Mouse (Mus musculus) hindbrain, postnatal 0 days (tissue): ENCODE measurements at regions not wholly inside any gene's neighbourhood (a gene's known extent, or its start where the extent isn't known, plus 50 kb on each side); places are given as distances from the start of the nearest gene placed in this dataset.
"Not testable (repeated sequence)": the region's sequence is repeated elsewhere in the genome, so short reads cannot be mapped to it uniquely, and the experiment has no call there.

ENCODE experiments used
- ATAC-seq: fragments of 200-750 bp; cut with Nextera tagmentation; 2 replicates; pipeline ENCODE4 v1.8.0; 2017; ENCODE audit warnings: mild to moderate bottlenecking, moderate TSS enrichment, moderate library complexity
- DNase-seq: peaks from one replicate; pipeline ENCODE4 v3.0.0-alpha.2; 2015; ENCODE audit warnings: low spot score
- H3K27ac ChIP-seq: fragments of 300-500 bp; sonication (generic); 2 replicates; pipeline ENCODE4 v1.5.1; 2014; ENCODE audit warnings: mild to moderate bottlenecking
- H3K27me3 ChIP-seq: fragments of 300-500 bp; sonication (generic); 2 replicates; pipeline ENCODE4 v1.6.1; 2014; ENCODE audit warnings: low read length, mixed read lengths; ENCODE audit not compliant: insufficient read depth
- H3K36me3 ChIP-seq: fragments of 300-500 bp; sonication (generic); 2 replicates; pipeline ENCODE4 v1.6.1; 2014; ENCODE audit warnings: low read length, mixed read lengths; ENCODE audit not compliant: insufficient read depth
- H3K4me1 ChIP-seq: fragments of 300-500 bp; sonication (generic); 2 replicates; pipeline ENCODE4 v1.6.1; 2014; ENCODE audit warnings: antibody characterized with exemption, low read length, mixed read lengths; ENCODE audit not compliant: insufficient read depth
- H3K4me2 ChIP-seq: fragments of 300-500 bp; sonication (generic); 2 replicates; pipeline ENCODE4 v1.6.1; 2014; ENCODE audit warnings: low read depth, mild to moderate bottlenecking, low read length, moderate library complexity, mixed read lengths
- H3K4me3 ChIP-seq: fragments of 300-500 bp; sonication (generic); 2 replicates; pipeline ENCODE4 v1.5.1; 2014; ENCODE audit warnings: low read length
- H3K9ac ChIP-seq: fragments of 300-500 bp; sonication (generic); replicated peaks from 2 replicates; pipeline ENCODE4 v1.6.1; 2014; ENCODE audit warnings: mild to moderate bottlenecking, low read length, moderate library complexity, mixed read lengths
- H3K9me3 ChIP-seq: fragments of 300-500 bp; sonication (generic); 2 replicates; pipeline ENCODE4 v1.6.1; 2016; ENCODE audit warnings: low read length, mixed read lengths
- CTCF ChIP-seq: IDR thresholded peaks from 2 replicates; pipeline ENCODE4 v1.5.1; 2016; ENCODE audit warnings: antibody characterized with exemption, control low read depth, low read depth
- WGBS: fragments of 180-500 bp; shearing (Covaris S2); extraction: QIAGEN DNeasy Blood & Tissue Kit; methylation state at CpG from one replicate; pipeline ENCODE4 v1.1.7; 2014; 5-methylcytosine and 5-hydroxymethylcytosine counted together

- no peaks in the 10 kb centered on the region for H3K9me3 ChIP-seq
- H3K27ac ChIP-seq: no peak overlapping the region
- H3K36me3 ChIP-seq: no peaks in the 10 kb centered on the region
- H3K27me3 ChIP-seq: no peaks in the 10 kb centered on the region
- no peaks in the 10 kb centered on the region for H3K4me1 ChIP-seq
- H3K9ac ChIP-seq: no peak overlapping the region
- DNase-seq (no peak), ATAC-seq (no peak)
- WGBS: 88% methylated on average over 2 of the region's 2 CpGs
- H3K4me3 ChIP-seq: no peak overlapping the region
- H3K4me2 ChIP-seq: no peak overlapping the region
- no peak for TF ChIP-seq CTCF
Measured at GRCm38 (mm10) chr12:5757766-5758165, 382.3 kb upstream of the Klhl29 start.

- DNase-seq (no peak), ATAC-seq (no peak)
- no peak overlapping the region for H3K27ac ChIP-seq
- H3K4me1 ChIP-seq: no peaks in the 10 kb centered on the region
- WGBS: 93% methylated on average over 4 of the region's 4 CpGs
- no peaks in the 10 kb centered on the region for H3K9me3 ChIP-seq
- H3K27me3 ChIP-seq: no peaks in the 10 kb centered on the region
- no peak overlapping the region for H3K4me3 ChIP-seq
- no peak for TF ChIP-seq CTCF
- no peak overlapping the region for H3K4me2 ChIP-seq
- H3K36me3 ChIP-seq: no peaks in the 10 kb centered on the region
- H3K9ac ChIP-seq: no peak overlapping the region
Measured at GRCm38 (mm10) chr12:5757361-5757760, 381.9 kb upstream of the Klhl29 start.

GRCm38 (mm10) chr12:5753831-5754230, 378.3 kb upstream of the Klhl29 start:
- H3K4me2 ChIP-seq: no peak overlapping the region

GRCm38 (mm10) chr12:5744086-5744709, 368.7 kb upstream of the Klhl29 start:
- 0 out of 2 replicates have a peak, but pooled peaks have one; percentile 27 for ATAC-seq
- no peaks in the 10 kb centered on the region for H3K36me3 ChIP-seq

More at GRCm38 (mm10) chr12:5753831-5754230, 378.3 kb upstream of the Klhl29 start:
- TF ChIP-seq CTCF: no peak
- ATAC-seq (no peak), DNase-seq (peak; percentile 30)
- Histone ChIP-seq H3K27me3 (no peaks in the 10 kb centered on the region), H3K4me3 (no peak overlapping the region), H3K9ac (no peak overlapping the region), H3K27ac (no peak overlapping the region), H3K4me1 (no peaks in the 10 kb centered on the region), H3K9me3 (no peaks in the 10 kb centered on the region), H3K36me3 (no peaks in the 10 kb centered on the region)
- WGBS: 87% methylated on average over 1 of the region's 1 CpGs

GRCm38 (mm10) chr12:5736066-5736465, 360.6 kb upstream of the Klhl29 start:
- TF ChIP-seq CTCF: no peak
- H3K36me3 ChIP-seq: no peaks in the 10 kb centered on the region
- H3K4me3 ChIP-seq: no peak overlapping the region
- no peak for ATAC-seq
- no peak for DNase-seq
- no peaks in the 10 kb centered on the region for H3K4me1 ChIP-seq
- no peaks in the 10 kb centered on the region for H3K9me3 ChIP-seq
- WGBS: 60% methylated on average over 1 of the region's 1 CpGs
- no peaks in the 10 kb centered on the region for H3K27me3 ChIP-seq
- no peak overlapping the region for H3K27ac ChIP-seq
- H3K9ac ChIP-seq: no peak overlapping the region
- H3K4me2 ChIP-seq: no peak overlapping the region

More at GRCm38 (mm10) chr12:5744086-5744709, 368.7 kb upstream of the Klhl29 start:
- no peaks in the 10 kb centered on the region for H3K27me3 ChIP-seq
- 71% methylated on average over 2 of the region's 2 CpGs for WGBS
- H3K4me3 ChIP-seq: no peak overlapping the region
- no peak for TF ChIP-seq CTCF
- no peak overlapping the region for H3K9ac ChIP-seq
- no peak for DNase-seq
- no peaks in the 10 kb centered on the region for H3K9me3 ChIP-seq
- no peaks in the 10 kb centered on the region for H3K4me1 ChIP-seq
- no peak overlapping the region for H3K27ac ChIP-seq
- H3K4me2 ChIP-seq: no peak overlapping the region

GRCm38 (mm10) chr12:5734902-5735301, 359.4 kb upstream of the Klhl29 start:
- no peak overlapping the region for H3K9ac ChIP-seq
- DNase-seq (no peak), ATAC-seq (no peak)
- H3K4me2 ChIP-seq: no peak overlapping the region
- no peaks in the 10 kb centered on the region for H3K27me3 ChIP-seq
- no peak for TF ChIP-seq CTCF
- no peaks in the 10 kb centered on the region for H3K36me3 ChIP-seq
- H3K4me3 ChIP-seq: no peak overlapping the region
- H3K9me3 ChIP-seq: no peaks in the 10 kb centered on the region
- no peaks in the 10 kb centered on the region for H3K4me1 ChIP-seq
- H3K27ac ChIP-seq: no peak overlapping the region
- WGBS: 88% methylated on average over 3 of the region's 3 CpGs

GRCm38 (mm10) chr12:5723113-5723512, 347.6 kb upstream of the Klhl29 start:
- ATAC-seq (no peak), DNase-seq (no peak)
- H3K4me2 ChIP-seq: no peak overlapping the region
- H3K36me3 ChIP-seq: no peaks in the 10 kb centered on the region
- 76% methylated on average over 1 of the region's 1 CpGs for WGBS
- no peaks in the 10 kb centered on the region for H3K4me1 ChIP-seq
- H3K9ac ChIP-seq: no peak overlapping the region
- H3K9me3 ChIP-seq: no peaks in the 10 kb centered on the region
- no peaks in the 10 kb centered on the region for H3K27me3 ChIP-seq
- no peak overlapping the region for H3K4me3 ChIP-seq
- H3K27ac ChIP-seq: no peak overlapping the region
- no peak for TF ChIP-seq CTCF

GRCm38 (mm10) chr12:5717527-5717926, 342.0 kb upstream of the Klhl29 start:
- H3K36me3 ChIP-seq, H3K4me1 ChIP-seq, H3K9ac ChIP-seq, H3K9me3 ChIP-seq, H3K27ac ChIP-seq, H3K4me3 ChIP-seq, ATAC-seq, DNase-seq, H3K27me3 ChIP-seq, H3K4me2 ChIP-seq: not testable (repeated sequence)
